Mouse (Mus musculus) lung, postnatal 36 days (tissue): ENCODE results near the gene Prkce.

Experiments
- DNase-seq: peaks from one replicate; pipeline ENCODE4 v3.0.0; 2022; ENCODE audit warnings: mixed read lengths

The Prkce gene

DNA sequence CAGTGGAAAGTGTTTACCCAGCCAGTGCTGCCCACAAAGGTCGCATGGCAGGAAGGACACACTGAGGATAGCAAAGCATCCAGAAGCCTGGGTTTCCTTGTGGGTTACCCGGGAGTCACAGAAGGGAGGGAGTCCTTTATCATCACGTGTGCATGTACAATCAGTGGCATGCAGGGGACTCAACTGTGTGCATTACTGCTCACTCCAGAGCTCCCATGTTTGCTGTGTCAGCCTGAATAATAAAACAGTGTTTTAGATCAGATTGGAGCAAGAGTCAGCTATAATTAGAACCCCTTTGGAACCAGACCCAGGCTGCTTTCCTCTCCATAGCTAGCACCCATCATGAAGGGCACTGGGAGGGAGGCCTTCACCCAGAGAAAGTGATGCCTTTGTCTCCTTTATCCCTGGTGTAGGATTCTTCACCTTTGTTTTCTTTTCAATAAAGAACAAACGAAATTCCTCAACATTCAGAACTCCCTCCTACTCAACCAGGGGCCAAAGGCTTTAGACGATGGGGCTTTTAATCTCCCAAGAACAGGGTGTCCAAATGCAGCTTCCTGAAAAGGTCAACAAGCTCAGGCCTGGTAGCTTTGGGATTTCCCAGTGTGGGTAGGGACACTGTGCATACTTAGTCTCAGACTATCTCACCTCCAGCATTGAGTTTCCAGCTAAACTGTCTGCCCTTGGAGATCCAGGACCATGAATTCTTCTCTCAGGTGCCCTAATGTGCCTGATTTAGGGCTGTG, 421.3 kb downstream of the Prkce start:
- DNase-seq, result no peak

DNA sequence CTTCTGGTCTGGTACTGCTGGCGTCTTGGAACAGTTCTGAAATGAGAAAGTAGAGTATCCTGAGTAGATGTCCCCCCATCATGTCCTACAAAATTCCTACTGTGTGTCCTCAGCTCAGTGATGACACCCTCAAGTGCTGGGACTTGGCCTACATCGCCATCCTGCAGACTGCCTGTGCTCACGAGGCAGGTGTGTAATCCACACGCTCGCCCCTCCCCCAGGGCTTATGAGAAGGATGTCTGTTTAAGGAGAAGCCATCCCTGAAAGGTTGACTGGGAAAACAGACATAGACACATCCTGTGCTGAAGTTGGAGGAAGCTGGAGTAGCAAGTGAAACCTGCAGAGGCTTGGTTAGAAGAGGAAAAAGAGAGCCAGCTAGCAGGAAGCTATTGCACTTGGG, 422.1 kb downstream of the Prkce start:
- no peak for DNase-seq

DNA sequence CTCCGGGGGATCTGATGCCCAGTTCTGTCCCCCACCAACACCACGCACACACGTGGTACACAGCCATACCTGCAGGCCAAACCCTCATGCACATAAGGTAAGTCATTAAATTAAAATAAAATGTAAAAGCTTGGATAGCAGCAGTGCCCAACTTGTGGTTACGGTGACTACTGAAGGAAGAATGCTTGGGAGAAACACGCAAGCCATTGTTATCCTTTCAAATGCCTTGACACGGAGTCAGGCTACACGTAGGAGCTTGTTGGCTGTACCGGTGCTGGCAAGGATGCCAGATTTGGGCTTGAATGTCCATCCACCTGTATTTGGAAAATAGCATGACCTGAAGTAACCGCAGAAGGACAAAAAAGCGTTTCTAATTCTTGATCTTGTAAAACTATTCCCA, 423.7 kb downstream of the Prkce start:
- DNase-seq, result no peak

DNA sequence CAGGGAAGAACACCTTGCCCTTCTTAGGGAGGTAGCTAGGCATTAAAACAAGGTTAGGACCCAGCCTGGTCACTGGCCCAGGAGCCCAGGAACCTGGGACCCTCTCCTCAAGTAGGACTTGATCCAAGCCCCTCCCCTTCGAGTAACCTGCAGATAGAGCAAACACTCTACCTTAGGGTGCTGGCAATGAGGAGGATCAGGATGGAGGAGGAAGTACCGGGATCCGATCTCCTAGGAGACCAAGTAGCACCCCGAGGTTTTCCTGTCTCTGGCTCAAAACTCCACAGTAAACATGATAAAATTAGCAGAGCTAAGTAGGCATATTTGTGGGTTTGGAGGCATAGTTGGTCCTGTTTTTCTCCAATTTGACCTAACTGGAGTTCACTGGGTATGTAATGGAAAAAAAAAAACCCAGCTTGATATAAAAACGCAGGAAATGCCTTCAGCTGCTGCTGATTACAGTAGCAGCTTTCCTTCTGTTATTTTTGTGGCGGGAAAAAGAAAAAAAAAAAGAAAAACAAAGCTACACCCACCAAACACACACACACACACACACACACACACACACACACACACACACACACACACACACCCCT, 425.5 kb downstream of the Prkce start:
- DNase-seq, result no peak

DNA sequence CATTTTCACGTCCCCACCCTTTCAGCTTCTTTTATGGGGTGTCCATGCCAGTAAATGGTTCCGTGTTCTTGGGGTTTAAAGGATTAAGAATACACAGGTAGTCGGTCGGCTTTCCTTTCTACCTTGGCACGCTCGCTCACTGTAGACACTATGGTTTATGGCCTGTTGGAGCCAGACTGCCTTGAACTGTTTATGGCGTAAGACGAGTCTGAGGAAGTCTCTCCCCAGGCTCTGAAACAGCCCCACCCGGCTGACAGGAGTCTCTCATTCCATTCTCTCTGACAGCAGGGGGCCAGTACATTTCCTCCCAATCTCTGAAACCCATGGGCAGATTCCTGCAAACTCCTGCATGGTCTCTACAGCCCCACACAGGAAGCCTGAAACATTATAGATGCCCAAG, 427.9 kb downstream of the Prkce start:
- DNase-seq, result peak; percentile 52

DNA sequence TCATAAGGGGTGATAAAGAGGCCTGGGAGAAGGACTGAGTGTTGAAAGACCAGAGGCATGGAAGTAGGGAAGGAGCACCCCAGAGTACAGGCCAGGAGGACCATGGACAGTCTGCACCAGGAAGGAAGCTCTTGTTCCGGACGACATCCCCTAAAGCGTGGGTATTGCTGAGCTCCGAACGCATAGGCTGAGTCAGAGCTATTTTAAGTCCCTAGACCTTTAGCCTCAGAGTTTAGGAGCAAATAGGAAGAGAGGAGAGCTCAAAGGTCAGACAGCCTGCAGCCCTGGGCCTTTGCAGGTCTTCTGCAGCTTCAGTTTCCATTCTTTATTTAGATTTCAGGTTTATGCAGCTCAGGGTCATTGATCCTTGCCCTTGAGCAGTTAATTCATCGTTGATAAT, 433.5 kb downstream of the Prkce start:
- DNase-seq, result no peak

DNA sequence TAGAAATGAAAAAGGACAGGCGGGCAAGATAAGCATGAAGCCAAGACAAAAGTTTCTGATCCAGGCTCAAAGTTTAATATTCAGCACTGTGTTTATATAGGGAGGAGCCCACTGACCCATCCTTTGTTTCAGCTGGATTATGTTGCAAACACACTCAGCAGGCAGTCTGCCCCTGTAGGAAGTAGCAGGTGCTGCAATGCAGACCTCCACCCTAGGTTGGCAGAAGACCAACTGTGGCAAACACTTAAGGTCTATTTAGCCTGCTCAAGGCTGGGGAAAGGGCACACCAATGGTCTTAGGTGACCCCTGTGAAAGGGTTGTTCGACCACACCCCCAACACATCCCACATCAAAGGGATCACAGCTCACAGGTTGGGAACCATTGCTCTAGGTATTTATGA, 434.3 kb downstream of the Prkce start:
- no peak for DNase-seq

DNA sequence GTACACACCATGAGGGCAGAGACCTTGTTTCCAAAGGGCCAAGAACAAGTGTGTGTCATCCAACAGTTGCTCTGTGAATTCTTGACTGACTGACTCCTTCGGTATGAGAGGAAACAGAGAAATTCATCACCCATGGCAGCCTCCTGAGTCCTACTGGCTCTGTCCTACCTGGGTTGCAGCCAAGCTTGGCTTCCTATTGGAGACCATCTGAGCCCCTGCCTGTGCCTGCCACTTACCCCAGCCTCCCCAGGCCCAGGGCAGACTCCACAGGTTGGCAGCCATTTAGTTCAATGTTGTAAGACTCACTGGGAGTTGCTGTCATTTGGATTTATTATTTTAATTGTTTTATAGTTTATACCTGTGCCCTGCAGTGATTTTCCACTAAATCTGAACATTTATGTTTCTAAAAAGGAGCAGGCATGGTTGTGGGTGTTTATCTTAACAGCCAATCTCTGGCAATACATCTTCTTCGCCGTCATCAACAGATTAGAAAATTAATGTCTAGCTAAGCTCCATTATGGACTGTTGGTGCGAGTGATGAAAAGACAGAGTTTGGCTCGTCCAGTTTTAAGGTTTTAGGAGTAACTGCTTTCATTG, 436.4 kb downstream of the Prkce start:
- DNase-seq, result no peak

DNA sequence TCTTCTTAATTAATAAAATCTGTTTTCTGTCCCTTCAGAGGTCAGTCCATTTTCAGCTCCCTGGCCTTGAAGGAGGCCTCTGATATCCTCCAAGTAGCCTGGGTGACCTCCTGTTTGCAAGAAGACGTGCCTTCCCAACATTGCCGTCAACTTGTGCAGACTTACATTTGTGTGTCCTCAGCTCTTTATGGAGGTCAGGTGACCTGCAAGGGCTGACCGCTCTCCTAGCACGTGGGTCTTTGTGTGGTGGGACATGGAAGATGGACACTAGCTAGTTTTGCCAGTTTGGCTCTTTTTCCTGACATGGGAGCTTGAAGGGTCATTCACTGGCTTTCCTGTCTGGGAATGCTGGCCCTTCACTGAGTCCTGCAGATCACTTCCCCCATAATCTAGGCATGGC, 440.4 kb downstream of the Prkce start:
- no peak for DNase-seq

DNA sequence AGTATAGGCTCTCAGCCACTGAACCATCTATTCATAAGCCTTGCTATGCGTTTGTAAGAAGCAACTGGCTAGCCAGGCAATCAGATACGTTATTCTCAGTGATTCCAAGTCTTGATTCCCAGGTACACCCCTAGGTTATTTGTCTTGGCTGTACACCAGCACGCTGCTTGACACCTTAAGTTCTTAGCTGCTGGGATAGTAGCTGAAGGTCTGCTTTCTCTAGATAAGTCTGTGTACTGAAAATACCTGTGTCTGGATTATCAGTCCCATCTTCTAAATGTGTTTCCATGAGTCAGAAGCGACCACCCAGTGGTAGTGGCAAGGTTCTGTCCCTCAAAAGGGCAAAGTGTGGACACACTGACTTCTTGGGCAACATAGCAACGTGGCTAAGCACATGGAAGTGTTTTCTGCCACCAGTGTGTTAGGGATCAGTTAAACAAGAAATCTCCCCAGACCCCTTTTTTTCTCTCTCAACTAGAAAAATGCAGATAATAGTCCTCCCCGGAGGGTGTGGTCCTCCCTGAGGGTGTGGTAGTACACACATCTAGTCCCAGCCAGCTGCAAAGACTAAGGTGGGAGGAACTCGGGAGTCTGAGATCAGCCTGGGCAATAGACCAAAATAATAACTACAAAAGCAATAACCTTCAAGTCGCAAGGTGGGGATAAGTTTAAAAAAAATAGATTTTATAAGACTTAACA, 442.8 kb downstream of the Prkce start:
- peak; percentile 22 for DNase-seq

DNA sequence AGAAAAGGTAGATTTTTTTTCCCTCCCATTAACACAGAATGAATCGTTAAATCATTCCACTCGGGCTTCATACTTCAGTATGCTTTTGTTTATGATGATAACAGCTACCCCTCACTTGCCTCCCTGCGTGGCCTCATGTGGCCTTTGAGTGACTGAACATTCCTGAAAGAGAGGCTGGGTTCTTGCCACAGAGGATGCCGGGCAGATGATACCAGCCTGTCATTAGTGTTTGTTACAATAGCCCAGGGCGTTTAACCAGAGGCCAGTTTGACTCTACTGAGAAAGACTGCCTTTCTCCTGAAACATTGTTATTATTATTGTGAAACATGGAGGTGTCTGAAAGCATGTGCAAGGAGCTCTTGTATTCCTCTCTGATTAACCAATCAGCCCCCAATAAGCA, 444.2 kb downstream of the Prkce start:
- DNase-seq, result peak; percentile 24

DNA sequence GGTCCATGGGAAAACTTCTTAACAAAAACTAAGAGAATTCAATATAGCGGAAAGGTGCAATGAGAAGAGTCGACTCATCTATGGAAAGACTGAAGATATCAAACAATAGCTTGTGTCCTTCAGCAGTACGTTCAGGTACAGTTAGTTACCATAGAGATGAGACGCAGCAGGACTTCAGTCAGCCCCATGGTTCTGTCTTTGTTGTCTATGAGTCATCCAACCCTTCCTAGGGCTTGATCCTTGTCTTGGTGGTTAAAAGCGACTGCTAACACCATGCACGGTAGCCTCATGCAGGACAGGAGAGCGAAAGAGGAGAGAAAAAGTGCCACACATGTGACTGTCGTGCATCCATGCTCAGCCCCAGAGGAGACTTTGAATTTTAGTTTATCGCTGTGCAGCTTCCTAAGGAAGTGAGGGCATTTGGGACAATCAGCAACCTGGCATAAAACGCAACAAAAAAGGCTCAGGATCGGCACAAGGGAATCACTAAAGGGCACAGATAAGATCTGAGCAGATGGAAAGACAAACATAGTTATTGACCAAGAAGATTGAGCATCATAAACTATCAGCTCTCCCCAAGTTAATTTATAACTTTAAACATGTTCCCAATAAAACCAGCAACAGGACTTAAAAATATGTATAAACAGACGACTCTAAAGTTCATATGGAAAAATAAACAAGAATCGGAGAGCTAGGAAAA, 448.2 kb downstream of the Prkce start:
- no peak for DNase-seq

DNA sequence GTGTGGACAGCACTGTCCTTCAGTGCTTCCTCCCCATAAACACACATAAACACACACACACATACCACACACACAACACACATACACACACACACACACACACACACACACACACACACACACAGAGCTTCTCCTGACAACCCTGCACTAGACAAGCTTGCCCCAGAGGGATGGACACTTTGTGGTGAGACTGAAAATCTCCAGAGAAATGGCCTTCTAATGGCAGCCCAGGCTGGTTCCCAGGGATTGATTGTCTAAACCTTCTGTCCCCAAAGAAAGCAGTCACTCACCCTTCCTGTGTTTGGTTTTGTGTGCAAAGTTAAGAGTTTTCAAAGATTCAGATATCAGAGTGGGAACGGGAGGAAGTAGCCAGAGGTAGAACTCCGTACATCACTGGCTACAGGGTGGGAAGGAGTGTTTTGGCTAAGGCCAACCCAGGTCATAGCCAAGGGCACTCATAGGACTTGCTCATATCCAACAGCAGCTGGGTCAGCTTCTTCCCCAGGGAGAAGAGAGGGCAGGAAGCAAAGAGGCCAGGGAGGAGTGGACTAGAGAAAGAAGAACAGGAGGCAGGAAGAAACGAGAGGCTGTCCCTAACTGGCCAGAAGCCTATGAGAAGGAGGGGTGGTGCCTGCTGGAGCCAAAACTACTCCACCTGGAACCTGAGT, 450.1 kb downstream of the Prkce start:
- DNase-seq, result peak; percentile 27

DNA sequence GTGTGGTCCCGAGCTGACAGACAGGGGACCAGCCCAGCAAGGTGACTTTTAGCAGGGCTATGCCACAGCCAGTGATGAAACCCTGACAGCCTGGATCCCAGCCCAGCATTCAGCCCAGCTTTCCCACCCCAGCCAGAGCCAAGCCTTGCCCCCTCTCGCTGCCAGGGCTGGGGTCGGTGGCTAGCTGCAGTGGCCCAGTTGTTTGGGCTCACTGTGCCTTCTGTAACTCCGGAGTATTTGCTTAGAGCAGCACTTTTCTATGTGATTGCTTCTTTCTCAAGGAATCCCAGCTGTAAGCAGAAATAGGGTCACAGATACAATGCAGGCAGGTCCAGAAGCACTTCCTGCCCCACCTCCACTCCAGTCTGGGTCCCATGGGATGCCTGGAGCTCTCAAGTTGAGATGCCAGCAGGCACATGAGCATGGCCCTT, 450.9 kb downstream of the Prkce start:
- no peak for DNase-seq

DNA sequence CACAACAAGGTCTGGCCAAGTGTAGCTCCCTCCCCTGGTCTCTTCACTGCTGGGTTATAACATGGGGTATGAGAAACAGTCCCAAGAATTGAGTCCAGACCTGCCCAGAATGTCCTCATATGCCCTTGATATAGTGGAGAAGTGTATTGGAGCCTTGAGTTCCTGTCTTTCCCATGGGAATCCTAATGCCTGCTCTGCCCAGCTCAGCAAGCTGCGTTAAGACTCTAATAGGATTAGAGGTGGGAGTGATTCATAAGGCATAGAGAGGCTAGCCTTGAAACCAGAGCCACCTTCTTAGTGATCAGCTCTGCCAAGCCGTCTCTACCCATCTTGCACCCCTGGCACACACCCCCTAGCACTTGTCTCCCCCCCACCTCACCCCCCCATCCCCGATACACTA, 455.3 kb downstream of the Prkce start:
- DNase-seq, result no peak

DNA sequence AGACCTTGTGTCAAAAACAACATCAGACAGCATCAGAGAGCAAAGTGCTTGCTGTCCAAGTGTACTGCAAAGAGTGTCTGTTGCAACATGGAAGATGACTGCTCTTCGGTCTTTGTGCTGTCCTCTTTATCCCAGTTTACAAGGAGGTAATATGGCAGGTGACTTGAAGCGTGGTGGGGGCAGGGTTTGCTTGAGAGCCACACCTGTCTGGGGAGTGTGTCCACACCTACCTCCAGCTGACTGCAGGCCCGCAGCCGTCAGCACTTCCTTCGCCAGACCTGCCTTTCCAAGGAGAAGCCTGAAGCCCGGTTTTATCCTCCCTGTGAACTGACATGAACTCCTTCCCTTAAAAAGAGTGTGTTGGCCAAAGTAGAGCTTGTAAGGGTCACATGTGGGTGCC, 458.9 kb downstream of the Prkce start:
- DNase-seq, result no peak

DNA sequence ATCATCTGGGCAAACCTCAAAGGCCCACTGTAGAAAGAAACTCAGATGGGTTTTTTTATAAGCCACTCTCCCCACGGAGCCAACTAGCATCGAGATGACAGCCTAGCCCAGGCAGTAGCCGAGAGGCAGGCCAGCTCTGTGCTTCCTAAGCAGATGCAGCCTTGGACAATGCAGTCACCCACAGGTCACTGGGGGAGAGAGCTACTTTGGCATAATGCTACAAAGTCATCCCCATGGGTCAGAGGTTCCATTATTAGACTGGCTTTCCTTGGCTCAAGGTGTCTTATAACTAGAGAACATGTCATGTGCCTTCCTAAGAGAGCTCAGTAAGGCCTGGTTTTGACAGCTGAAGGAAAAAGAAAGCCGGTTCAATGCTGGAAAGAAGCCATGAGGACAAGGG, 465.5 kb downstream of the Prkce start:
- peak; percentile 30 for DNase-seq

DNA sequence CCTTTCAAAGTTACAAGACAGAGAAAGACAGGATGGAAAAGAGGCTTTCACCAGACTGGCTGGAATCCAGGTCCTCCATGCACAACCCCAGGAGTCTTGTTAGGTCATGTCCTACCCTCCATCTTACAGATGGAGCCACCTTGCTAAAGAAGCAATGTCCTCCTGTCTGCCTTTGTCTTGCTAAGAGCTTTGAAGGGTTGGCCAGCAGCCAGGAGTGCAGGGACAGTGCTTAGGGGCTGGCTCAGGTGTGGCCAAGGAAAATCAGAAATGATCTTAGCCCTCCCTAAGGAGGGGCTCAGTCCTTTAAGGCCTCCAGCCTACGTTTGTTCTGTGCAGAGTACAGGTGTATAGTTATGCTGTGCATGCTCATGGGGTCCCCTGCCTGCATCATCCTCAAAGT, 469.7 kb downstream of the Prkce start:
- DNase-seq, result no peak

DNA sequence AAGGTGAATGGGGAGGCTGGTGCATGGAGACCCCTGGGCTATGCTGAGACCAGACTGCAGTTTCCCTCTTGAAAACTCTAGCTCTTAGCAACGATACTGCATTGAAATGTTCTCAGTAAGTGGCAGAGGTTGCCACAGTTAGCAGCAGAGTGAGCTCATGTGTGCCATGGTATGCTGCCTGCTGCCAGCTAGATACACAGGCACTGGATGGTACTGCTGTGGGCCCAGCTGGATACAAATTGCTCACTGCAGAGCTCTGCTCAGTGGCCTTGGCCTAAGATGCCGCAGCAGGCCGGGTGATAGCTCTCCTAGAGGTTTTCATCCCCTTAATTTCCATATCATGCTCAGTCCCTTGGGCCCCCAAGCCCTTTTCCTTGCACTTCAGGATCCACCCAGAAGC, 471.7 kb downstream of the Prkce start:
- no peak for DNase-seq

DNA sequence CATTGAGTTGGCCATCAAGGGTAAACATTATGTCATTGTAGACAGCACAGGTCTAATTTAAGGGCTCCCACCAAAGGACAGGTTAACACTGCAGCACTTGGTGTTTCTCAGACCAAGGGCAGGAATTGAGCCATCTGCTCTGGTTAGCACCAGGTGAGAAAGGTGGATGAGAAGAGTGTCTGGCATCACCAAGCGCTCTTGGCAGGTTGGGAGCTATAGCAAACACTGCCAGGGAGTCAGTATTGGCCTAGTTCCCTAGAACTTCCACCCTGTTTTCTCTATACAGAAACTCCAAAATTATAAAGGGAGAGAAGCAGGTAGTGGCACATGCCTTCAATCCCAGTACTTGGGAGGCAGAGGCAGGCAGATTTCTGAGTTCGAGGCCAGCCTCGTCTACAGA, 479.6 kb downstream of the Prkce start:
- no peak for DNase-seq

DNA sequence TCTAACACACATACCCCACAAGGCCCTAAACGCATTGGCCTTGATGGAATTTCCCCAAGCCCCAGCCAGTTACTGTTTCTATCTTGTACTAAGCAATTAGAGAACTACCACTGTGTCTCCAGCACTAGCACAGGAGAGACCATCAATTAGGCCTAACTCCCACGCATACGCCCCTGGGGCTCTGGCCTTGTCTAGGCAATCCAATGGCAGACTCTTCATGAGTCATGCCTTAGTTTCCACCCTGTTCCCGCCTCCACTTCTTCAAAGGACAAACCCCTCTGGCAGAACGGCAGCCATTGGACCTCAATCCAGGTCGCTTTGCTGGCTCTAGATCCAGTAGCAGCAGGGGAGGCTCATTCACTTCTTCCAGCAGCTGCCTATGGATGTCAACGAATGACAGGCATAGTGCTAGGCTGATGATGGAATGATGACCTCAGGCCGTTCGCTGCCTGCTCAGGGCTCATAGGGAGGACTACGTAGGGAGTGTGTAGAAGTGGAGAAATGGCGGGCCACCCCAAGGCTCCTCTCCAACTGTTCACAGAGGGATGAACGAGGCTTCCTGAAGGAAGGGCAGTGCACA, 481.4 kb downstream of the Prkce start:
- no peak for DNase-seq

DNA sequence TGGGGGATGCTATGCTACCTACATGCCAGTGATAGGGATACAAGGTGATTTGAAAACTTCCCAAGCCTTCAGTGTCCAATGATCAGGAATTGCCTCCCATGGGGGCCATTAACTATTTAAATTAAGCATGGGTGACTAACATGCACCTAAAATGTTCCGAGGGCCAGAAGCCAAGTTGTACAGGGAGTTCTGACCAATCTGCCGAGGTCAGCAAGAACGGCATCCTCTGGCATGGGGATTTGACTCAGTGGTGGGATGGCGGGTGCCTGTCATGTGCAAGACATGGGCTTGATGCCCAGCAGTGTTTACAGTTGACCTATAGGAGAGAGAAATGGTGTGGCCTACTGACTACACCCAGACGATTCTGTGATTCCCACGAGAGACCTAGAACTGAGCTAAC, 482.7 kb downstream of the Prkce start:
- DNase-seq, result no peak
